Mouse (Mus musculus): ENCODE data around the gene Gm20661.

The Gm20661 gene

DNA sequence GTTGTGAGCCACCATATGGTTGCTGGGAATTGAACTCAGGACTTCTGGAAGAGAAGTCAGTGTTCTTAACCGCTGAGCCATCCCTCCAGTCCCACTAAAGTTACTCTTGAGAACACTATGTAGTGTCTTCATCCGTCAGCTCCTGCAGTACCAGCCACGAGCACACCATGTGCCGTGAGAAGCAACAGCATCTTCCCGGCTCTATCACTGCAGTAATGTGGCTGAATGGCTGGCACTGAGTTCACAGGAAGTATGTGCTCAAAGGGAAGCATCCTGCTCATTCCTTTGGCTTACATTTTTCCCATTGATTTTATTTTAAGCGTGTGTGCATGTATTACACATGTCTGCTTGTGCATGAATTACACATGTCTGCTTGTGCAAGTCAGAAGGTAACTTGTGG lies 15.4 kb upstream of the Gm20661 start:
- no peak for DNase-seq (ENCODE audit: low spot score in 2 of 2)

DNA sequence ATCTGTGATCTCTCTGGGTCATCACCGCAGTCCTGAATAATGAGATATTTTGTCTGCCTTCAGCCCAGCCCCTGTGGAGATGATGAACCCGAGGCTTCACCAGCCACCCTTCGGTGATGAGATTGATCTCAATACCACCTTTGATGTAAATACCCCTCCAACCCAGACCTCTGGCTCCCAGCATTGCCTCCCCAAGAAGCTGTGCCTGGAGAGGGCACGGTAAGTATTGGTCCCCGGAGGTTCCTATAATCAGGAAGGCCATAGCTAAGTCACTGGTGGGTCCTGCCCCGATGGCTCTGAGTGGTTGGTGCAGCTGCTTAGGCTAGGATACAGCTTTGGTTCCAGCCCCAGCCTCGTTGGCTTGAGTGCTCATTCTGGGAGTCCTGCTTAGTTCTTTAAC lies 14.3 kb upstream of the Gm20661 start:
- DNase-seq (ENCODE audit: low spot score in 2 of 2), result no peak

DNA sequence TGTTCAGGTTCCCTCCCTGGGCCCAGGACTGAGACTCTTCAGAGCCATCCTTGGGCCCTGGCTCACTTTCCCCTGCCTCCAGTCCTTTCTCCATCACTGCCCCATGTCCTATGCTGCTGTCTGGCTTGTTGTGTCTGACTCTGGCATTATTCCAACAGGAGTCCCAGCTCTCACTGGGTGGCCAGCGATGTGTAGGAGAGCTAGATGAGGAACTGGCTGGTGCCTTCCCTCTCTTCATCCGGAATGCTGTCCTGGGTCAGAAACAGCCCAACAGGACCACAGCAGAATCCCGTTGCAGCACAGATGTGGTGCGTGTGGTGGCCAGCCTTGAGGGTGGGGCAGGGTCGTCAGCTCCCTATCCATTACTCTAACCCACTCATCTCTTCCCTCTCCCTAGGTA lies 12.5 kb upstream of the Gm20661 start:
- DNase-seq (ENCODE audit: low spot score in 2 of 2), result no peak

DNA sequence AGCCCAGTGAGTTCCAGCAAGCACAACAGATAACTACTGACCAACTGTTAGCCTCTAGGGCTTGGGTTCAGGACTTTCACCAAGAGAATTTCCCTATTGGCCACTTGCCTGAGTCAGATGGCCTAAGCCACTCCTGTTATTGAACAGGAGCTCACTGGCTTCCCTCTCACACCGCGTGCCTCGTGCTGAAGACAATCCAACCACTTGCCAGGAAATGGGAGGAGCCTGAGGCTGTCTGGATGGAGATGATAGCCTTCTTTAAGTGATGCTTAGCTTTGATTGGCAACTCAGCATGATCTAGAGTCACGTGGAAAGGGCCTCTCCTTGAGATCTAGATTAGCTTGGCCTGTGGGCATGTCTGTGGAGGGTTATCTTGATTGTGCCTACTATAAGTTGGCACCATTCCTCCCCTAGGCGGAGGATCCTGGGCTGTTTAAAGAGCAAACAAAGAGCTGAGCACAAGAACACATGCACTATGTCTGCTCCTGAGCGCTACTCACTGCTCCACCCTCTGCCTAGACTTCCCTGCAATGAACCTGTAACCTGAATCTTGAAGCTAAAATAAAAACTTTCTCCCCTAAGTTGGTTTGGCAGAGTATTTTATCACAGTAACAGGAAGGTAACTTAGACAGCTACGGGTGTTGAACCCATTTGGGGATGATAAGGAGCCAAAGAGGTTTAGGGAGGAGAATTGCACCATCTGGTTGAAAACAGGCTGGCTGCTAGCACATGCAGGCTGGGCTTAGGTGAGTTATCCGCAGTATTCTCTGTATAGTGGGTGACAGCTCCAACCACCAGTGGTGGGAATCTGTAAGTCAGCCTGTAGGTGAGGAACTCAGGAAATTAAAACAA lies 10.9 kb upstream of the Gm20661 start:
- no peak for DNase-seq (ENCODE audit: low spot score in 2 of 2)

DNA sequence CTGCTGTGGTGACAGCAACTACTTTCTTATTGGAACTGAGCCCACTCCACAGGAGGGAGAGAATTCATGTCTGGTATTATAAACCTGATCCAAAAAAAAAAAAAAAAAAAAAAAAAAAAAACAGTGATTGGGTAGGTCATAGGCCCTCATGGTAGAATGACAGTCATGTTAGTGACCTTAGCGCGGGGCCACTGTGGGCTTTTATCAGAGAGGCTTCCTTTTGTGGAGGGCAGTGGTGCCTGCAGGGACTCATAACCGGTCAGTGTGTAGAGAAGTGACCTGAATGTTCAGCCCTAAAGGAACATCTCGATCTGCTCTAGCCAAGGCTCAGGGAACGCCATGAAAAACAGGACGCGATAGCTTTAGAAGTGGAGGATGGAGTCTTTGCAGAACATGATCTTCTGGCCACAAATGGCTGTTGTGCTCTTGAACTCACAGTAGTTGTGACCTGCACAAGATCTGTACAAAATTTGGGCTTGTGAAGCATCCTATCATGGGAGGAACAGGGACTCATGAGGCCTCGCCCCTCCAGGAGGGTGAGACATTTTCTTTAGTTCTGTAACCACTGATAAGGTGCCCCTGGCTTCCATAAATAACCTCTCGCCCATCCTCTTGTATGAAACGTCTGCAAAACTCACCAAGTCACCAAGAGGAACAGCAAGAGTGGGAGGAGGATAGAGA lies 8.2 kb upstream of the Gm20661 start:
- no peak for DNase-seq (ENCODE audit: low spot score in 2 of 2)

DNA sequence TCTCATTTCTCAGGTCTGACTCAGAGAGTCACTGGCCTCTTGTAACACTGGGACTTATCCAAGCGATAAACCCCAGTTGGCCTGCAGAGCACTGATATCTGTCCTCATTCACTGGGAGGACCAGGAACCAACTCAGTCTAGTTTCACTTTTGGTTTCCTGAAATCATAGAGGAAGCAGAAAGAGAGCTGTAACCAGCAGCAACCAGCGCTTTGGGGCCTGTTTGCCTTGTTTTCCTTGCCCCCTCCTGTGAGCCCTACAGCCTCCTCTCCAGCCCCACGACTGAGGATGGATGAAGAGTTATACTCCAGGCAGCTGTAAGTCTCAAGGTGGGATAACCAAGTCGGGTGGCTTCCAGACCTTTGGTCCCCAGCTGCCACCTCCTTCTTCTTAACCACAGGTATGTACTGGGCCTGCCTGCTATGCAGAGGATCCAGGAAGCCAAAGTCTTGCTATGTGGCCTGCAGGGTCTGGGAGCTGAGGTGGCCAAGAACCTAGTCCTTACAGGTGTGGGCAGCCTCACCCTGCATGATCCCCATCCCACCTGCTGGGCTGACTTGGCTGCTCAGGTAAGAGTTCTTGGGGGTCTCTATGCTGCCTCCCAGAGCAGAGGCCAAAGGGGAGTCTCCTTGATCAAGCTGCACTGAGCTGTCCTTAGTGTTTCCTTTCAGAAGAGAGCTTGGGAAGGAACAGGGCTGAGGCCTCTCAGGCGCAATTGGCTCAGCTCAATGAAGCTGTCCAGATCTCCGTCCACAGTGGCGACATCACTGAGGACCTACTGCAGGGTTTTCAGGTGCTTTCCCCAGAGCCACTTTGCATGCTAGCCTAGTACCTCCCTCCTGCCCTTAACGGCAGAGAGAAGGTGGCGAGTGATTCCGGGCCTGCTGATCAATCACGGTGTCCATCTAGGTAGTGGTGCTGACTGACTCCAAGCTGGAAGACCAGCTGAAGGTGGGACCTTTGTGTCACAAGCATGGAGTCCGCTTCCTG lies 7.2 kb upstream of the Gm20661 start, which contains the start of gene Uba7:
Gene Uba7 (plus strand): TSS at position 107 of the 988 bp plus-strand sequence.
- no peak for DNase-seq (ENCODE audit: low spot score in 2 of 2)

DNA sequence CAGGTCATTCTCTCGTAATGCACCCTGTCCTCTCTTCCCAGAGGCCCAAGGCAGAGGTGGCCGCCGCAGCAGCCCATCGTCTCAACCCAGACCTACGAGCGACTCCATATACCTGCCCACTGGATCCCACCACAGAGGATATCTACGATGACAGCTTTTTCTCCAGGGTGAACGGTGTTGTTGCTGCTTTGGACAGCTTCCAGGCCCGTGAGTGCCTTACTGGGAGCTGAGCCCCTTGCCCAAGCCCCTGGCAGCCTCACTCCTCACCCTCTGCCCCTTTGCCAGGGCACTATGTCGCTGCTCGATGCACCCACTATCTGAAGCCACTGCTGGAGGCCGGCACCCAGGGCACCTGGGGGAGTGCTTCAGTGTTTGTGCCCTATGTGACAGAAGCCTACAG lies 4.0 kb upstream of the Gm20661 start:
- DNase-seq (ENCODE audit: low spot score in 2 of 2), result no peak

DNA sequence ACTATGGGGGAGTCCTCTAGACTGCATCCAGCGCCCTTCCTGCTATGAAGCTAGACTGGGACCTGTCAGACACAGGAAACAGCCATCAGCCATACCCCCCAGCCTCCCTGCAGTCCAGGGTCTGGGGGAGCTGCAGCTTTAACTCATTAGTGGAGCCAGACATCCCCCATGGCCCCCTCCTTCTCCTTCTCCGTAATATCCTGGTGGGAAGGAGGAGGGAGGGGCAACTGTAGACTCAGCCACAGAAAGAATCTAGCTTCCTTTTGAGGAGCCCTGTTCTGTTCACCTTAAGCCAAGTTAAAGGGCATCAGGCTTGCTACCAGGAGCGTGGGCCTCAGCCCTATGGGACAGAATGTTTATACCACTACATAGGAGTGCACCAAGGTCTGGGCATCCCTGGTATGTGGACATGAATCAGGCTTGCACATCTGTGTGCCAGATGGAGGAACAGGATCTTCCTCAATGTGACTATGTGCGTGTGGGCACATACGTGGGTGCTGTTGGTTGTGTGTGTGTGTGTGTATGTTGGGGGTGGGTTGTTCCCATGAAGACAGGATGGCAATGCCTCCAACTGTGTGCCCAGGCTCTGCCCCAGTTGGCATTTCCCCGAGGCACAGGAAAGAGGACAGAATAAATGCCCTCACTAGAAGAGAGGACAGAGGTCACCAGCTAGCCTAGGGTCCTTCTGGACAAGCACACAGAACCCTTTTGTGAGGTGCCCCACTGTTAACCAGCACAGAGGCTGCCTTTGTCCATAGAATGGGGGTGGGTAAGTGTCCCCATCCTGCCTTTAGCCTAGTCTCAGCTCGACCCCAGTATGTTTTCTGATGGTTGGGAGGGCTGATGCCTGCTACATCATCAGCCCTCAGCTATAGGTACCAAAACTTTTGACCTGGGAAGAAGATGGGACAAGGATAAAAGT lies 913 bp upstream of the Gm20661 start:
- DNase-seq (ENCODE audit: low spot score in 2 of 2), result no peak

DNA sequence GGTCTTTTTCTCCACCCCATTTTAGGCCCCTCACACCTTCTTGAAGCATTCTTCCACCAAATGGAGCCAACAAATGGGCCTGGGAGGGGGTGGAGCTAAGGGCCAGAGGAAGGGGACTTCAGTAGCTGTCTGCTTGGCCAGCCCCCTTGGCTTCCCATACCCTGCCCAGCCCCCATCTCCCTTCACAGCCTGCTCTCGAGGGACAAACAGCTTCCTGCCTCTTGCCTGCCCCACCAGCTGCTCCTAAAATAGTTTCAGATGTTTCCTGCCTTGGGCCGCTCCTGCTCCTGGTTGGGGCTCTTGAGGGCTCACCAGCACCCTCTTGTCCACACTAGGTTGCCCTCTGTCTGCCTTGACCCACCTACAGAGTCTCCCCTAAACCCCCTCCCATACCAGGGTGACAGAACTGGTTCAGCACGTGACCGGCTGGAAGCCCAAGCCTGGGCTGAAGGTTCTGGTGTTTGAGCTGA lies 598 bp downstream of the Gm20661 start:
- no peak for DNase-seq (ENCODE audit: low spot score in 2 of 2)

DNA sequence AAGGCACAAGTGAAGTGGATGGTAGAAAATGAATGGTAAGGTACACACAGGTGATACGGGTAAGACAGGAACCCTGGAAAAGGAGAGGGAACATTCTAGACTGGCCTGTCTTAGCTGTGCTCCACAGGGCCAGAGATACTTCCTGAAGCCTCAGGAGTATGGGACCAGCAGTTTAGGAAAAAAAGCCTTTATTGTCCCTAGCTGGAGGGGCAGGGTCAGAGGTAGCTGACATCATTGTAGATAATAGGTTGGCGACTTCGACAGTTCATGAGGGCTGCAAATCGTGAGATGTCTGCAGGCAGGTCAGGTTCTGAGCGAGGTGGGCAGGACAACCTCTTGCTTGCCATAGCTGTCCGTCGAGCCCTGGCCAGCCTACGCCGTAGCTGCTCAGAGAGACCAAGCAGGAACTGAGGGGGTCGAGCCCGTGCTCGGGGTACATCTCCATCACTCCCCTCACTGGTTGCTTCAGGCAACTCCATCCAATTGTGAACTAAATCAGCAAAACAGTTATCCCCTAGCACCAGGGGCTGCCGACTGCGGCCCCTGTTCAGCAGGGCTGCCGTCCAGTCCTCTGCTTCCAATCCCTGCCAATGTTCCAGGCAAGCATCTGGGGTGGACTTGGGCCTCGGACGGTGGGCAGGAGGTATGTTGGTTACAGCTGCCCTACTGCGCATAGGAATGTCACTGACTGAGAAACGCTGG lies 1.3 kb downstream of the Gm20661 start:
- DNase-seq (ENCODE audit: low spot score in 2 of 2), result no peak

DNA sequence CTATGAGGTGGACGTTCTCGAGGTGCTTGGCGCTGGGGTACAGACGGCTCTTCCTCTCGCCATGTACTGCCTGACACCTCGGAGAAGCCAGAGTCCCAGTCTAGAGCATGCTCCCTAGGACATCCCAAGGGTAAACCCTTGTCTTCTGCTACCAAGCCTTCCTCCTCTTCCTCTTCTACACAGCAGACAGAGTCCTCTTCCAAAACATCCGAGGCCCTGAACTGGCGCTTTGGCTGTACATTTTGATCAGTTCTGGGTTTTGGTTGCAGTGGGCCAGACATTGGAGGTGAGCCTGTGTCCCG lies 1.8 kb downstream of the Gm20661 start:
- no peak for DNase-seq (ENCODE audit: low spot score in 2 of 2)

DNA sequence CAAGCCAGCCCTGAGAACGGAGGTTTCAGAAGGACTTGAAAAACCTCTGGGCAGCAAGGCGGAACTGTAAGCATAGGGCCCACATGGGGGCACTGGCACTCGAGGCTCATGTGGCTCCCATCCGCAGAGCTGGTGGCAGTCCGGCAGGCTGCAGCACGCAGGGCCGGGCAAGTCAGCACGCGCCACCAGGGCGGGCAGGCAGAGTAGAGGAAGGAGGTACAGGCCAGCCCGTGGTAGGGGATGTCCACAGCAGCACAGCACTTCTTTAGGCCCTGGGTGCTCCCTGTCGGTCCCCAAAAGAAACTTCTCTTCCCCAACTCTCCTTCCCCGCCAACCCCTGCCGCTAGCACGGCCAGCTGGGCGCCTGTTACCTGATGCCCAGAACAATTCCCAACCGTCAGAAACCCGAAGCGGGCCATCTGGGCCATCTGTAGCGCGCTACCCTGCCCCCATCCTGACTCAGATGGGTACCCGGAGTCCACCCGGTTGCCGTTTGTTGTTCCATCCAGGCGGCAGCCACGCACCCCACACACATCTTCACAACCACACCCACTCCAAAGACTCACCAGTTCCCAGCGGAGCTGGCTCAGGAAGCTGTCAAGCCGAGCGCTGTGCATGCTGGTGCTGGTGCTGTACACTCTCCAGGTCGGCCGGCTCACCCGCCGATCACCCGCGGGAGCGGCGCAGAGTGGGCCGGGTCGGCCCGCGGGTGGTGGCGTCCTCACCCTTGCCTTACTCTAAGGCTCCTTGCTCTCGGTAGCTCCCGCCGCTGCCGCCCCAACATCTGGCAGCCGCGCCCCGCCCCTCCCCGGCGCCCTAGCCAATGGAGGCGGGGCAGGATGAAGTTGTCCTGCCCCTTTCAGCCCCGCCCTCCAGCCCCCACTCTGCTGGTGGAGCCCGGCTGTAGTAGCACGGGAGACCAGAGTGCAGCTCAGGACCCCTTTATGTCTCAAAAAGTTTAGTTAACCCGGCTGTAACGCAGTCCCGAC lies 2.6 kb downstream of the Gm20661 start, which contains the start of gene Inka1:
Gene Inka1 (minus strand): TSS at position 749 of the 989 bp plus-strand sequence.
- DNase-seq (ENCODE audit: low spot score in 2 of 2), result peak in 1 of 2 experiments; percentile 64

DNA sequence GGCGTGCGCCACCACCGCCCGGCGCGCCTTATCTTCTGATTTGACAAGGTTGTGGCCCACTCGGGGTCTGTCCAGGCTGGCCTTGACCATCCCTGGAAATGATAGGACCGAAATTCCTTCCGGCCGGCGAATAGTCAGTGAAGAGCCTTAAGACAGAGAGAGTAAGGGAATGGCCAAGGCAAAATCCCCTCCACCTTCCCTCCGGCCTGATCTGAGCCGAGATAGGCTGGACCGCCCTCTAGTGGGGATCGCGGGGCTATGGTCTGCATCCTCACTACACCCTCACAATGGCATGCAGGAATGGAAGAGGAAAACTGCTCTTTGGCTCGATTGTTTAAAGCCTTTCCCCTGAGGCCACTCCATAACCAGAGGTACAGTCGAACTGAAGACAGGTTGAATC lies 3.5 kb downstream of the Gm20661 start:
- DNase-seq (ENCODE audit: low spot score in 2 of 2), result peak in 1 of 2 experiments; percentile 78

DNA sequence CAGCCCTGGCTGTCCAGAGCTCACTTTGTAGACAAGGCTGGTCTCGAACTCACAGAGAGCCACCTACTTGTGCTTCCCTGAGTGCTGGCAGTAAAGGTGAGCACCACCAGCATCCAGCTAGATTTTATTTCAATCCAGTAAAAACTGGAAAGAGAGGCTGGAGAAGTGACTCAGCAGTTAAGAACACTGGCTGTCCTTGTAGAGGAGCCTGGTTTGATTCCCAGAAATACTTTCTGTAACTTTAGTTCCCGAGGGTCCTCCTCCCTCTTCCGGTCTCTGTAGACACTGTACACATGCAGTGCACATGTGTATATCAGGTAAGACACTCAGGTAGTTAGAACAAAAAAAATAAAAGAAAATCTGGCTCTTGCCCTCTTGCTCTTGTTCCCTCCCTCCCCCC lies 5.1 kb downstream of the Gm20661 start:
- no peak for DNase-seq (ENCODE audit: low spot score in 2 of 2)

DNA sequence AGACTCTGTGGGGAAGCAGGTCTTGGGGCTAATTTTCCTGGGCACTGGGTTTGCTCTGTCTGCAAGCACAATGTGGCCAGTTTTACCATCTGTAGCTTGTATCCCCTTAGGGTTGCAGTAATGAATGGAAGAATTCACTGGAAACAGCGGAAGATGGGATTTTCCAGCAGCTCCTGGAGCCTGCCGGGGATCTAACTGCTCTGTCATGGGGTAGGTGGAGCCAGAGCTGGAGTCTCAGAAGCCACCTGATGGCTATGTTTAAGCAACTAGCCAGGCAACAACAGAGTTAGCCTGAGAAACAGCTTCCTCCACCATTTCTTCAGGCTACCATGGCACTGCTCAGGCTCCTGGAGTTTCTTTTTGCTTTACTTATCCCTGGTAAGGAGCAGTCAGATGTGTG lies 9.3 kb downstream of the Gm20661 start, which contains the start of gene Cdhr4:
Gene Cdhr4 (plus strand): TSS at position 301 of the 400 bp plus-strand sequence.
- DNase-seq (ENCODE audit: low spot score in 2 of 2), result no peak

DNA sequence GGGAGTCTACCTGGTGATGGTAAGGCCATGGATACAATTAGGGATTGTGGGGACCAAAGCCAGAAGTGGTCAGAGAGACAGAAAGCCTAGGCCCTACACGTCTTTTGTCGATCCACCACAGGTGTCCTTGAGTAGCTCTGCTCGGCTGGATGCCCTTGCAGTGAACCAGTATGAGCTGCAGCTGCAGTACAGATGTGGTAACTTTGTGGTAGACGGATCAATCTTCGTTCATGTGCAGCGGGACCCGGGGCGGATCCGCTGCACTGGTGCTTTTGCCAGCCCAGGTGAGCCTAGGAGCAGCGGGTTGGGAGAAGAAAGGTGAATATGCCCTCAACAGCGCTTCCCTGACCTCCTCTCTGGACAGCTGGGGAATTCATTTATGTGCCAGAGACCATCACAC lies 10.2 kb downstream of the Gm20661 start:
- DNase-seq (ENCODE audit: low spot score in 2 of 2), result no peak

DNA sequence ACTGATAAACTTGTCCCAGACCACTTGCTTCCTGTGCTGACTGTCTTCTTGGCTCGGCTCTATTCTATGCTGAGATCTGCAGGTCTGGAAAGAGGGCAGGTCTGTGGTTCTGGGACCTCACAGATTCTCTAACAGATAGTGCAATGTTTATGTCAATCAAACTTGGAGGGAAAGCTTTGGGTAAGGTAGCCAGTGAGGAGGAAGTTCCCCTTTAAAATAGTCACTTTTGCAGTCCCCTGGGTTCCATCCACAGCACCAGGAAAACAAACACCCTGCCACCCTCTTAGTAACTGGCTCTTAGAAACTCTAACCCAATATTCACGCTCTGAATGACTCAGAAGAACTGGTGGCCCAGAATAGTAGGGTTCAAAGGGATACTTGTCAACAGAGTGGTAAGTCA lies 11.6 kb downstream of the Gm20661 start:
- DNase-seq (ENCODE audit: low spot score in 2 of 2), result no peak

DNA sequence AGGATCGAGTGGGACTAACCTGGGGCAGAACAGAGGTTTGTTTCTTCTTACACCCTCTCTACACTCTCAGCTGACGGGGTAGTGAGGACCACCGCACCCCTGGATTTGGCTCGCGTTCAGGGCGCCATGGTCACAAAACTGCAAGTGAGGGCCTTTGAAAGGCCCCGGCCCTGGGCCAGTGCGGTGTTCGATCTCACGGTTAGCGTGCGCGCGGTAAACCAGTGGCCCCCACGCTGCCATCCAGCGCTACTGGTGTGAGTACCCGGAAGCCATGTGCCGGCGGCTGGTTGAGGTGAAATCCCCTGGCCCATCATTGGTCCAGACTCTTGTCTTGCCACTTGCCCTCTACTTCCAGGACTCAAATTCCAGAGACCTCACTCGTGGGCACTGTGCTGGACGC lies 12.7 kb downstream of the Gm20661 start:
- DNase-seq (ENCODE audit: low spot score in 2 of 2), result no peak

DNA sequence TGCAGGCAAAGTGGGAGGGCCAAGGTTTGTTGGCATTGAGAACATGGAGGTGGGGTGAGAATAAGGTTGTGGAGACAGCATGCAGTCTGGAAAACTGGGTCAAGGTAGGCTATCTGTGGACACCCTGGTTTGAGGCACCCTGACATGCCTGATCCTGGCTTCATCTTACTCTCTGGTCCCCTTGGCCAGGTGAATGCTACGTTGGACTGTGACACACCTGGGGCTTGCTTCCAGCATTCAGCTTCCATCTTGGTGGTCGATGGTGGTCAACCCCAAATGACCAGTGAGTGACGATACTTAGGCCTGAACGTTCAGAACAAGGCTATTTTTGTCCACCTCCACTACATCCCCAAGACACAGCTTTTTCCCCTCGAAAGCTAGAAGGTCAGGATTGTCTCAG lies 13.2 kb downstream of the Gm20661 start, which contains the start of gene Gm20662:
Gene Gm20662 (plus strand): TSS at position 301 of the 400 bp plus-strand sequence.
- DNase-seq (ENCODE audit: low spot score in 2 of 2), result no peak

Data from cerebellum, postnatal 4 days (tissue).